Mouse (Mus musculus) liver, postnatal 0 days (tissue): Measurements from ENCODE around the gene Gm13288. TPM values are rescaled to one million over a fixed set of nuclear protein-coding genes. Genes with fewer than 3 reads are reported as not detected.

ENCODE experiments used
- ATAC-seq: fragments of 200-750 bp; cut with Nextera tagmentation; 2 replicates; pipeline ENCODE4 v1.8.0; 2017; ENCODE audit warnings: mild to moderate bottlenecking, moderate library complexity
- DNase-seq: peaks from one replicate; pipeline ENCODE4 v3.0.0-alpha.2; 2016
- H3K27ac ChIP-seq: fragments of 300-500 bp; sonication (generic); 2 replicates; pipeline ENCODE4 v1.5.1; 2014; ENCODE audit warnings: antibody characterized with exemption, moderate library complexity, mild to moderate bottlenecking, low read depth
- H3K27me3 ChIP-seq: fragments of 300-500 bp; sonication (generic); 2 replicates; pipeline ENCODE4 v1.6.1; 2014; ENCODE audit warnings: low read length, control low read depth, mixed read lengths; ENCODE audit not compliant: insufficient read depth
- H3K36me3 ChIP-seq: fragments of 300-500 bp; sonication (generic); replicated peaks from 2 replicates; pipeline ENCODE4 v1.6.1; 2014; ENCODE audit warnings: mild to moderate bottlenecking, control low read depth, low read length, moderate library complexity, mixed read lengths; ENCODE audit not compliant: insufficient read depth
- H3K4me1 ChIP-seq: fragments of 300-500 bp; sonication (generic); 2 replicates; pipeline ENCODE4 v1.6.1; 2014; ENCODE audit warnings: antibody characterized with exemption, mild to moderate bottlenecking, control low read depth; ENCODE audit not compliant: insufficient read depth
- H3K4me2 ChIP-seq: fragments of 300-500 bp; sonication (generic); 2 replicates; pipeline ENCODE4 v1.6.1; 2014; ENCODE audit warnings: low read depth, mild to moderate bottlenecking, low read length, moderate library complexity, mixed read lengths
- H3K4me3 ChIP-seq: fragments of 300-500 bp; sonication (generic); 2 replicates; pipeline ENCODE4 v1.5.1; 2014; ENCODE audit warnings: low read depth, low read length
- H3K9ac ChIP-seq: fragments of 300-500 bp; sonication (generic); replicated peaks from 2 replicates; pipeline ENCODE4 v1.6.1; 2014; ENCODE audit warnings: mild to moderate bottlenecking, moderate library complexity
- H3K9me3 ChIP-seq: fragments of 300-500 bp; sonication (generic); 2 replicates; pipeline ENCODE4 v1.6.1; 2016; ENCODE audit warnings: mild to moderate bottlenecking, control low read depth, low read length, mixed read lengths
- CTCF ChIP-seq: sonication (generic); IDR thresholded peaks from 2 replicates; pipeline ENCODE4 v1.5.1; 2016; ENCODE audit warnings: antibody characterized with exemption, low read depth
- EP300 ChIP-seq: IDR thresholded peaks from 2 replicates; pipeline ENCODE4 v1.6.1; 2016; ENCODE audit warnings: antibody characterized with exemption, low read depth, mild to moderate bottlenecking
- WGBS: fragments of 180-500 bp; shearing (Covaris S2); extraction: QIAGEN DNeasy Blood & Tissue Kit; methylation state at CpG from one replicate; pipeline ENCODE4 v1.1.7; 2014; ENCODE audit not compliant: insufficient replicate concordance; 5-methylcytosine and 5-hydroxymethylcytosine counted together
- polyA plus RNA-seq: library from polyadenylated mRNA; unstranded; fragments of >200 nt; fragmentation: Nextera tagmentation; extraction: Ambion mirVana; gene quantifications from 2 replicates; pipeline ENCODE4 v1.2.1, GENCODE M21; 2015

The Gm13288 gene
- polyA plus RNA-seq, 1 experiment from 2014 or later: not detected

DNA sequence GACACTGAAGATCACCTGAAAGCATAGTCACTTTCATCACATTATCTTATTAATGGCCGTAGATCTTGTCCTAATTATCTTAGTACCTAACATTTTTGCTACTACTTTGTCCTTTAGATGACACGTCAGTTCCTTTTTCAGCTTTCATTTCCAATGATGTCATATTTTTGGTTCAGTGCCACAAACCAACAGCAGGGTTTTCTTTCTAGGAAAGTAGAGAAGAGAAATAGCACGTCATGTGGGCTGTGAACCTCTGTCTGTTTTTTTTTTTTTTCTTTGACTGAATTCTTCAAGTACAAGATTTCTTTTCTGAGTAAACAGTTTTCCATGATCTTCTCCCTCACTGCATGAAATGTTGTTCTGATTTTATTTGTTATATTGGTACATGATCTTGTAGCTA, 34.7 kb downstream of the Gm13288 start:
- H3K27me3 ChIP-seq: no peaks in the 10 kb centered on the region
- ATAC-seq (no peak), DNase-seq (no peak)
- H3K36me3 ChIP-seq: no peaks in the 10 kb centered on the region
- no peaks in the 10 kb centered on the region for H3K9me3 ChIP-seq
- H3K4me1 ChIP-seq: no peaks in the 10 kb centered on the region
- H3K4me3 ChIP-seq: no peak overlapping the region
- no peak overlapping the region for H3K4me2 ChIP-seq
- 45% methylated on average over 3 of the region's 3 CpGs for WGBS
- H3K27ac ChIP-seq: no peak overlapping the region
- TF ChIP-seq EP300 (no peak), CTCF (no peak)
- no peak overlapping the region for H3K9ac ChIP-seq

- DNase-seq (no peak), ATAC-seq (no peak)
- H3K9me3 ChIP-seq: no peaks in the 10 kb centered on the region
- TF ChIP-seq EP300: no peak
- H3K9ac ChIP-seq: no peak within 1 kb of the TSS
- H3K27me3 ChIP-seq: no peaks in the 10 kb centered on the region
- no peak within 1 kb of the TSS for H3K27ac ChIP-seq
- 63% methylated on average over 2 of the region's 2 CpGs for WGBS
- H3K4me1 ChIP-seq: no peaks in the 10 kb centered on the region
- no peaks in the 10 kb centered on the region for H3K36me3 ChIP-seq
- H3K4me3 ChIP-seq: no peak within 1 kb of the TSS
- H3K4me2 ChIP-seq: no peak within 1 kb of the TSS
Observed at GRCm38 (mm10) chr4:88841438-88841911, 36.1 kb downstream of the Gm13288 start, which contains the start of gene Ifna4. Ifna4 (plus strand) TSS chr4:88841861.

- no peaks in the 10 kb centered on the region for H3K27me3 ChIP-seq
- H3K36me3 ChIP-seq: no peaks in the 10 kb centered on the region
- no peak for ATAC-seq
- no peak overlapping the region for H3K27ac ChIP-seq
- no peak overlapping the region for H3K9ac ChIP-seq
- no peak; the same call in 1 of the 2 replicates for TF ChIP-seq CTCF
- no peak for TF ChIP-seq EP300
- H3K4me3 ChIP-seq: no peak overlapping the region
- DNase-seq: no peak
- no peaks in the 10 kb centered on the region for H3K9me3 ChIP-seq
- H3K4me2 ChIP-seq: no peak overlapping the region
- H3K4me1 ChIP-seq: no peaks in the 10 kb centered on the region
- 29% methylated on average over 2 of the region's 2 CpGs for WGBS
Observed at GRCm38 (mm10) chr4:88845334-88845733, 40.0 kb downstream of the Gm13288 start.

GRCm38 (mm10) chr4:88849698-88850097, 44.4 kb downstream of the Gm13288 start, which contains the start of gene Ifna1:
Ifna1 (plus strand) TSS chr4:88850087.
- Histone ChIP-seq H3K4me1 (no peaks in the 10 kb centered on the region), H3K27me3 (no peaks in the 10 kb centered on the region), H3K4me2 (no peak within 1 kb of the TSS), H3K27ac (no peak within 1 kb of the TSS), H3K36me3 (no peaks in the 10 kb centered on the region), H3K9me3 (no peaks in the 10 kb centered on the region), H3K4me3 (no peak within 1 kb of the TSS), H3K9ac (no peak within 1 kb of the TSS)
- ATAC-seq: no peak
- DNase-seq: no peak
- no peak for TF ChIP-seq EP300
- TF ChIP-seq CTCF: no peak
- WGBS: 33% methylated on average over 1 of the region's 1 CpGs

DNA sequence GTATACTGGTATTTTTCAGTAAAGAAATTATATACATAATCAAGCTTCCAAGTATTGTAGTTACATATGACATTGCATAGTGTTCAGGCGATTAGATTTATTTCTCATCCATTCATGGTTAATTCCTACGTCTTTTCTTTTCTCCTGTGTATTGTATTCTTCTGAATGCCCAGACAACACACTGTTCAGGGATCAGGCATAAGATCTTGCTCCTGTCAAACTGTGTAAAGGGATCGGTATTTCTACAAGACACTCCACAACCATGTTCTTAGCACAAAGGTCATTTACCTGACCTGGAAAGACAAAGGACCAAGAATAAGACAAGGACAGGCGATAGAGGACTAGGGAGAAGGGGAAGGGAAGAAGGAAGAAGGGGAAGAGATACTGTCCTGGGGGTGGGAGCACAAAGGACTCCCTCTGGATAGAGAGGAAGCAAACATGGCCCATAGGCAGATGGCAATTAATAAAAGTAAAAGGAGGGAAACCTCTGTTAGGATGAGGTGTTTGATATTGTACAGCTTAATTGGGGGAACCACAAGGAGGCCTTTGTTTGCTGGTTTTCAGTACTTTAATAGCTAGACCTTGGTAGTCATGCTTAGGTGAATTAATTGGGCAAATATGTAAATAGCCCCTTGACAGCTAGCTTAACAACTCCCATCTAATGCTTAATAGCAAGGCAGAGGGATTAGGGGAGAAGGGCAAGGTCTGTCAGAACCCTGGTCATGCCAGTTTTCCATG, 45.9 kb downstream of the Gm13288 start:
- H3K27ac ChIP-seq: no peak overlapping the region
- H3K36me3 ChIP-seq: no peaks in the 10 kb centered on the region
- H3K27me3 ChIP-seq: no peaks in the 10 kb centered on the region
- WGBS: 67% methylated on average over 4 of the region's 4 CpGs
- H3K9ac ChIP-seq: no peak overlapping the region
- H3K4me2 ChIP-seq: no peak overlapping the region
- no peak overlapping the region for H3K4me3 ChIP-seq
- no peaks in the 10 kb centered on the region for H3K9me3 ChIP-seq
- no peak for TF ChIP-seq EP300
- no peak for TF ChIP-seq CTCF
- H3K4me1 ChIP-seq: no peaks in the 10 kb centered on the region
- DNase-seq: no peak
- no peak for ATAC-seq

Other genes starting within 250 kb of the Gm13288 start
- gene Ifna15, start 247.3 kb upstream of the Gm13288 start, polyA plus RNA-seq: not detected in 2 replicates
- not detected in 2 replicates for gene Ifna14, start 233.7 kb upstream of the Gm13288 start, polyA plus RNA-seq
- gene Ifna9, start 213.1 kb upstream of the Gm13288 start, polyA plus RNA-seq: not detected in 2 replicates
- gene Ifna12, start 202.2 kb upstream of the Gm13288 start, polyA plus RNA-seq: not detected in 2 replicates
- gene C87499, start 171.1 kb upstream of the Gm13288 start, polyA plus RNA-seq: not detected in 2 replicates
- not detected in 2 replicates for gene Ifna13, start 161.1 kb upstream of the Gm13288 start, polyA plus RNA-seq
- gene Ifna16, start 128.6 kb upstream of the Gm13288 start, polyA plus RNA-seq: not detected in 2 replicates
- not detected in 2 replicates for gene Ifna2, start 121.6 kb upstream of the Gm13288 start, polyA plus RNA-seq
- not detected in 2 replicates for gene Ifnab, start 114.2 kb upstream of the Gm13288 start, polyA plus RNA-seq
- 0.15 and 0.22 TPM in 2 replicates for gene Gm26566, start 83.7 kb upstream of the Gm13288 start, polyA plus RNA-seq
- gene Klhl9, start 83.1 kb upstream of the Gm13288 start, polyA plus RNA-seq: 18.6 and 20.1 TPM in 2 replicates
- not detected in 2 replicates for gene Gm13271, start 50.7 kb upstream of the Gm13288 start, polyA plus RNA-seq
- 0.13 TPM in 1 of 2 replicates, not detected in the other for gene Gm13283, start 45.4 kb upstream of the Gm13288 start, polyA plus RNA-seq
- gene Gm13290, start 31.7 kb upstream of the Gm13288 start, polyA plus RNA-seq: not detected in 2 replicates
- not detected in 2 replicates for gene Gm13289, start 28.6 kb upstream of the Gm13288 start, polyA plus RNA-seq
- not detected in 2 replicates for gene Gm13272, start 25.7 kb upstream of the Gm13288 start, polyA plus RNA-seq
- gene Ifnz, start 23.4 kb upstream of the Gm13288 start, polyA plus RNA-seq: not detected in 2 replicates
- not detected in 2 replicates for gene Gm13276, start 19.8 kb upstream of the Gm13288 start, polyA plus RNA-seq
- not detected in 2 replicates for gene Gm13277, start 16.9 kb upstream of the Gm13288 start, polyA plus RNA-seq
- gene Gm13278, start 14.0 kb upstream of the Gm13288 start, polyA plus RNA-seq: not detected in 2 replicates
- gene Gm13275, start 11.0 kb upstream of the Gm13288 start, polyA plus RNA-seq: not detected in 2 replicates
- not detected in 2 replicates for gene Gm13279, start 8.1 kb upstream of the Gm13288 start, polyA plus RNA-seq
- 0.17 and 0.25 TPM in 2 replicates for gene Gm13285, start 5.9 kb upstream of the Gm13288 start, polyA plus RNA-seq
- gene Gm13287, start 2.3 kb upstream of the Gm13288 start, polyA plus RNA-seq: not detected in 2 replicates
- not detected in 2 replicates for gene Ifna7, start 10.7 kb downstream of the Gm13288 start, polyA plus RNA-seq
- not detected in 2 replicates for gene Ifna11, start 14.4 kb downstream of the Gm13288 start, polyA plus RNA-seq
- gene Ifna6, start 21.9 kb downstream of the Gm13288 start, polyA plus RNA-seq: not detected in 2 replicates
- not detected in 2 replicates for gene Ifna5, start 30.0 kb downstream of the Gm13288 start, polyA plus RNA-seq
- not detected in 2 replicates for gene Ifna4, start 36.3 kb downstream of the Gm13288 start, polyA plus RNA-seq
- not detected in 2 replicates for gene Ifna1, start 44.6 kb downstream of the Gm13288 start, polyA plus RNA-seq
- not detected in 2 replicates for gene Ifne, start 74.7 kb downstream of the Gm13288 start, polyA plus RNA-seq